Mouse (Mus musculus) adrenal gland, postnatal 14 days (tissue): ENCODE measurements around the gene Cwh43. TPM values are rescaled to one million over a fixed set of nuclear protein-coding genes. Genes with fewer than 3 reads are reported as not detected.
"Not testable (repeated sequence)": the region's sequence is repeated elsewhere in the genome, so short reads cannot be mapped to it uniquely, and the experiment has no call there.

ENCODE experiments used
- DNase-seq: peaks from one replicate; pipeline ENCODE4 v3.0.0; 2021; ENCODE audit warnings: mixed read lengths
- total RNA-seq: library from RNA; stranded (reverse); gene quantifications from 2 replicates; pipeline ENCODE4 v1.2.3, GENCODE M21; 2021

Cwh43 gene
- total RNA-seq, 1 experiment from 2014 or later: not detected

DNA sequence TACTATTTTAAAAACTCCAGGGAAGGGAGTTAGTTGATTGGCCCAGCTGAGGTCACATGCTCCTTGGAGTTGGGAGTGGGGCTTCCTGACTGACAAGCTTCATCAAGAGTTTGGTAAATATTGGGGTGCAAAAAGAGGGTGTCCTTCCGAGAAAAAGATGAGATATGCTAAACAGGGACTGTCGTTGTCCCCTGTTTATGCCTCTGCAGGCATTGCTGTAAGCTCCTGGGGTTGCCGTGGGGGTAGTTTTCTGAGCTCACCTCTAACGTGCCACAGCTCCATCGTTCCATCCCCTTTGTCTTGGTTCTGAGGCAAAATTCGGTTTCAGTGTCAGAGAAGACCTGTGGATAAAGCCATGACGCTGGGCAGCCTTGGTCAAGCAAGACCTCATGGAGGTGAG, 74.8 kb downstream of the Cwh43 start, which contains the start of gene Dcun1d4:
Dcun1d4 (plus strand) TSS at position 301 of the 400 bp plus-strand sequence.
- DNase-seq: no peak

- no peak for DNase-seq
These were observed 75.5 kb downstream of the Cwh43 start for GRCm38 (mm10) chr5:73481401-73481800.

- DNase-seq: not testable (repeated sequence)
These were observed 76.5 kb downstream of the Cwh43 start for GRCm38 (mm10) chr5:73482381-73482780.

GRCm38 (mm10) chr5:73484016-73484615, 78.2 kb downstream of the Cwh43 start:
- DNase-seq: no peak

DNA sequence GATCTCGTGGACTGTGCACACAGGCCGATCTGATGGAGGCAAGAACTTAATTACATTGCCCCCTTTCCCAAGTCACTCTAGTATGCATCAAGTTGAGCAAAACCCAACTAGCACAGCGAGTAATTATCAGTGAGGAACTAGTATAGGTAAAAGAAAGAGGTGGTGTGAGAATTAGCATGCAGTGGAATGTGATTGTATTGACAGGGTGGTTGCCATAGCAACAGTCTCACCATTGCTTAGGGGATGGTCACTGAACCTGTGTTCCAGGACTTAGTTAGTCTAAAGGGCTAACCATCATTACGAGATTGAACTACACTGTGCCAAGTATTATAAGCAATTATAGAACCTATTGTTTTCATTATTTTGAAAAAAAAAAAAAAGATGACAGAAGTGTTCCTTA, 80.6 kb downstream of the Cwh43 start:
- no peak for DNase-seq

DNA sequence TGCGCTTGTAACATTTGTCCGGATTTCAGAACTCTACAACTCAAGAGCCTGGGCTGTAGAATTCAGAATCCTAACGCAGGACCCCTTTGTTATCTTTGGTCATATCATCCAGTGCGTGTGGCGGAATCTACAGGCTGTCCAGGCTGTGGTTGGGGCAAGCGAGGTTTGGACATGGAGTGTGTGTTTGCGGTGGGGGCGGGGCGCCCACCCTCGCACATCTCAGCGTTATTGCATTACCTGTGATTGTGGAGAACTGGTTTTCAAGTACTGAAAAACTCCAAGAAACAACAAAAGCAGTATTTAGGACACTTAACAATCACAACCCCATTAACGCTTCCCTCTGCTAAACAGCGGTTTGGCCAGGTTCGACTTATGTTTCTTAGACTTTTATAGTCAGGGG, 84.0 kb downstream of the Cwh43 start:
- peak; percentile 30 for DNase-seq

GRCm38 (mm10) chr5:73490596-73491073, 84.8 kb downstream of the Cwh43 start:
- peak; percentile 100 for DNase-seq

- DNase-seq: no peak
These were observed 85.4 kb downstream of the Cwh43 start for GRCm38 (mm10) chr5:73491074-73491836.

DNA sequence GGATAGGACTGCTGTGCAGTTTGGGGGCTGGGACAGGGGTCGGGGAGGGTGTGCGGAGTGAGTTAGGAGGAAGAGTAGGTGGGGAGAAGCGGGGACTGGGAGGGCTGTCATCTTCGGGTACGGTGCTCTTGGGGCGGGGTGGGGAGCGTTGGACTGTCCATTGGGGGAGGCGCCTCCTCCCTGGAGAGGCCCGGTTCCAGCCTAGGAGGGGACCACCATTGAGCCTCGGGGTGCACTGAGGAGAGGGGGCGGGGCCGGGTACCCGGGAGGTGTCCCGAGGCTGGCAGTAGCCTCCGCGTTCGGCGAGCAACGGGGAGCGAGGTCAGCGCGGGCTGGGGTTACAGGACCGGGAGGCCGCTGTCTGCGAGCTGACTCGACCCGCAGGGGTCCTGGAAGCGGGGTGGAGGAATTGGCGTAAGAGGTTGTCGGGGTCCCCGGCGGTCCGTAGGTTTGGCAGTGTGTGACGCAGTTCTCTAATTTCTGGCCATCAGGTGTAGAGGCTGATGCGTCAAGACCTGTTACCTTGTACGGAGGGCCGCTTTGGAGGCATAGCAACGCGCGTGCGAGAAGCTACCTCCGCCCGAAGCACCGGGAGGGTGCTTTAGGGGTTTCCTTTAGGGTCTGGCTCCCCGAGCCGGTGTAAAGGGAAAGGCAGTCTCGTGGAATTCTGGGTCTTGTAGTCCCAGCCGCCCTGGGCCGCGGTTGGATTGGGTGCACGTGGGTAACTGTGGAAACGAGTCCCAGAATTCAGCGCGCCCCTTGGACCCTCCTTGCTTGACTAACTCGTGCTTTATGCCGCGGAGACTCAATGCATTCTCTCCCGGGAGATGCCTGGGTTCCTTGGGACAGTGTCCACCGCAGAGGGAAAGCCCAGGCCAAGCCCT, 86.2 kb downstream of the Cwh43 start:
- DNase-seq: peak; percentile 93

DNA sequence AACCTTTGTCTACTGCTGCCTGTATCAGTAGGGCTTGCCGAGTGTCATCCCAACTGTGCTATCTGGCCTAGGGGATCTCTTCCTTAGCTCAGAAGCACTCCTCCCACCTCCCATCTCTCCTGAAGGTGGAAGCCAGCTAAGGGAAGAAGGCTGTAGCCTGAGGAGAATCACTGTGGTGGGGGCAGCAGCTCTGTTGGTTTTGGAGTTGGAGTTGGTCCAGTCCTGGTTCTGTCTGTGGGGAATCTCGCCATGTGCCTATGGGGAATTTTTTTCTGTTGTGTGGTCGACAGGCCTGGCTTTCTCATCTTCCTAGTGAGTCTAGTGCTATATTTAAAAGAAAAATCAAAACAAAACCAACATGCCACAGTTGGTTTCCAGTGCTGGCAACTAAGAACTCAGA, 91.5 kb downstream of the Cwh43 start:
- no peak for DNase-seq

GRCm38 (mm10) chr5:73498559-73498958, 92.7 kb downstream of the Cwh43 start:
- DNase-seq: no peak

- DNase-seq: peak; percentile 52
These were observed 95.1 kb downstream of the Cwh43 start for GRCm38 (mm10) chr5:73500867-73501440.

DNA sequence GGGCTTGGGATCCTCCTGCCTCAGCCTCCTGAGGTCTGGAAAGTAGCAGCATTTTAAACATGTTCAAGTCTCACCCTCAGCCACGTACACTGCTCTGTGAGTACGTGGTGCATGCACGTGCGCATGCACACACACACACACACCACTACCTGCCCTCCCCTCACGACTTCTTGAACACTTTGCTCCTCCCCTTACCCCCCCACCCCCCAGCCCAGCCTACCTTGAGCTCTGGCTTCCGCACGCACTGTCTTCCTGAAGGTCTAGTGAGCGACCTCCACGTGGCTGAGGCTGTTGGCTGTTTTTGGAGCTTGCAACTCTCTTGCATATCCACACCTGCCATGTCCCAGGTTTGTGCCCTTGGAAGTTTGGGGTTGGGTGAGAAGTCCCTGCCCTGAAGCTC, 96.5 kb downstream of the Cwh43 start:
- no peak for DNase-seq

Other genes starting within 250 kb of the Cwh43 start
- gene Fryl, start 149.5 kb upstream of the Cwh43 start, total RNA-seq: 43.0 and 55.1 TPM in 2 replicates
- gene Ociad1, start 113.3 kb upstream of the Cwh43 start, total RNA-seq: 226 and 236 TPM in 2 replicates
- gene Ociad2, start 65.0 kb upstream of the Cwh43 start, total RNA-seq: 12.6 and 20.6 TPM in 2 replicates
- gene Dcun1d4, start 74.9 kb downstream of the Cwh43 start, total RNA-seq: 33.7 and 35.4 TPM in 2 replicates
- not detected in 2 replicates for gene Lrrc66, start 226.5 kb downstream of the Cwh43 start, total RNA-seq
- gene Sgcb, start 241.7 kb downstream of the Cwh43 start, total RNA-seq: 19.5 and 22.6 TPM in 2 replicates
- 0.23 TPM in 1 of 2 replicates, not detected in the other for gene Spata18, start 245.3 kb downstream of the Cwh43 start, total RNA-seq